Mouse (Mus musculus) G1E (cell line): Measurements from ENCODE around the gene Mcm8.

Experiments
- CTCF ChIP-seq: IDR thresholded peaks from 2 replicates; pipeline ENCODE4 v1.5.1; 2012; ENCODE audit warnings: low read depth, low read length, inconsistent platforms, mixed read lengths
- GATA2 ChIP-seq: IDR thresholded peaks from 2 replicates; pipeline ENCODE4 v1.6.1; 2012; ENCODE audit warnings: low read depth, low read length, inconsistent platforms, borderline replicate concordance

- TF ChIP-seq CTCF (no peak), GATA2 (no peak)
Measured at GRCm38 (mm10) chr2:132841071-132841470, 25.1 kb downstream of the Mcm8 start.
